Mouse (Mus musculus) heart, postnatal 36 days (tissue): ENCODE data around the gene Ghsr. TPM values are rescaled to one million over a fixed set of nuclear protein-coding genes. Genes with fewer than 3 reads are reported as not detected.
"Not testable (repeated sequence)": the region's sequence is repeated elsewhere in the genome, so short reads cannot be mapped to it uniquely, and the experiment has no call there.

ENCODE experiments used
- DNase-seq, 2 experiments: peaks; one replicate each; pipeline ENCODE4 v3.0.0; 2021 to 2022
- intact Hi-C: fragments of 180-260 bp; cut with DNase I; formaldehyde crosslinking; loops from one replicate; pipeline ENCODE4 v1.15.1; 2025
- total RNA-seq, 2 experiments: library from RNA; stranded (reverse); gene quantifications; 2 replicates each; pipeline ENCODE4 v1.2.3; 2021

The Ghsr gene
- total RNA-seq = not detected

GRCm38 (mm10) chr3:27371276-27371621 is at the start of gene Ghsr:
Gene Ghsr, plus strand, starts transcription at chr3:27371351.
- intact Hi-C loops = no loop called here
- DNase-seq = no peak

- no peak for DNase-seq
- intact Hi-C loops = no loop called here
These were observed 48.6 kb upstream of the Ghsr start for GRCm38 (mm10) chr3:27322591-27322990.

- DNase-seq = no peak
- intact Hi-C loops = no loop called here
These were observed 47.6 kb upstream of the Ghsr start for GRCm38 (mm10) chr3:27323551-27323950.

- DNase-seq = no peak
- intact Hi-C loops = no loop called here
These were observed 44.4 kb upstream of the Ghsr start for GRCm38 (mm10) chr3:27326633-27327191.

- intact Hi-C loops = no loop called here
- DNase-seq = no peak
These were observed 40.4 kb upstream of the Ghsr start for GRCm38 (mm10) chr3:27330706-27331105.

GRCm38 (mm10) chr3:27338437-27338836 is 32.7 kb upstream of the Ghsr start:
- intact Hi-C loops = loop anchor here (1.0 to 2.0 kb wide), 2 partner anchors 68 to 768 kb away; no protein-coding TSS in a partner anchor
- DNase-seq = peak; percentile 34 to 54

- intact Hi-C loops = loop anchor here (1.0 to 2.0 kb wide), 2 partner anchors 69 to 768 kb away; no protein-coding TSS in a partner anchor
- DNase-seq = no peak
These were observed 32.3 kb upstream of the Ghsr start for GRCm38 (mm10) chr3:27338887-27339286.

GRCm38 (mm10) chr3:27340757-27341156 is 30.4 kb upstream of the Ghsr start:
- no peak for DNase-seq
- intact Hi-C loops = loop anchor here (5.0 kb wide), 1 partner anchor 158 kb away; the partner anchor contains the start of gene Nceh1

- DNase-seq = no peak
- intact Hi-C loops = loop anchor here (5.0 kb wide), 1 partner anchor 160 kb away; the partner anchor contains the start of gene Nceh1
These were observed 28.7 kb upstream of the Ghsr start for GRCm38 (mm10) chr3:27342462-27342861.

- DNase-seq = peak; percentile 37 to 68
- intact Hi-C loops = no loop called here
These were observed 25.6 kb upstream of the Ghsr start for GRCm38 (mm10) chr3:27345526-27345925.

GRCm38 (mm10) chr3:27348462-27348861 is 22.7 kb upstream of the Ghsr start:
- intact Hi-C loops = no loop called here
- no peak for DNase-seq

GRCm38 (mm10) chr3:27351105-27351504 is 20.0 kb upstream of the Ghsr start:
- no peak for DNase-seq
- intact Hi-C loops = no loop called here

- intact Hi-C loops = no loop called here
- DNase-seq = no peak
These were observed 11.9 kb upstream of the Ghsr start for GRCm38 (mm10) chr3:27359100-27359720.

- DNase-seq = peak; percentile 1 to 24
- intact Hi-C loops = no loop called here
These were observed 1.0 kb upstream of the Ghsr start for GRCm38 (mm10) chr3:27370125-27370524.

GRCm38 (mm10) chr3:27370582-27371275 is 422 bp upstream of the Ghsr start:
- intact Hi-C loops = no loop called here
- no peak for DNase-seq

GRCm38 (mm10) chr3:27371725-27372650 is 837 bp downstream of the Ghsr start:
- intact Hi-C loops = no loop called here
- no peak for DNase-seq

GRCm38 (mm10) chr3:27374396-27374795 is 3.2 kb downstream of the Ghsr start:
- intact Hi-C loops = no loop called here
- DNase-seq = no peak

- DNase-seq = no peak
- intact Hi-C loops = no loop called here
These were observed 6.8 kb downstream of the Ghsr start for GRCm38 (mm10) chr3:27377935-27378334.

GRCm38 (mm10) chr3:27384836-27385235 is 13.7 kb downstream of the Ghsr start:
- DNase-seq = no peak

GRCm38 (mm10) chr3:27389923-27390322 is 18.8 kb downstream of the Ghsr start:
- intact Hi-C loops = no loop called here
- no peak for DNase-seq

More at GRCm38 (mm10) chr3:27384836-27385235, 13.7 kb downstream of the Ghsr start:
- intact Hi-C loops = no loop called here

- intact Hi-C loops, DNase-seq: not testable (repeated sequence)
These were observed 29.8 kb downstream of the Ghsr start for GRCm38 (mm10) chr3:27400996-27401395.
